Mouse (Mus musculus): Measurements from ENCODE around the gene Fam173b. TPM values are rescaled to one million over a fixed set of nuclear protein-coding genes. Genes with fewer than 3 reads are reported as not detected.
A peak's percentile ranks its signal among the peaks of the same experiment; 100 is the strongest.

Fam173b gene
- polyA plus RNA-seq, 1 experiment from 2014 or later: 9.3 TPM

GRCm38 (mm10) chr15:31588989-31589640 lies 12.5 kb upstream of the Fam173b start:
- H3K36me3 ChIP-seq: peaks cover 56% of the 10 kb centered on the region
- DNase-seq: no peak

GRCm38 (mm10) chr15:31590176-31590575 lies 11.5 kb upstream of the Fam173b start:
- peaks cover 26% of the 10 kb centered on the region for H3K4me1 ChIP-seq (replicated peaks)
- no peak overlapping the region for H3K4me2 ChIP-seq
- no peak overlapping the region for H3K4me3 ChIP-seq (replicated peaks)
- peaks cover 66% of the 10 kb centered on the region for H3K36me3 ChIP-seq
- no peak for DNase-seq
- no peak overlapping the region for H3K9ac ChIP-seq
- 81% methylated on average over 5 of the region's 5 CpGs for WGBS (ENCODE audit: insufficient replicate concordance)
- no peak overlapping the region for H3K27ac ChIP-seq
- no peaks in the 10 kb centered on the region for H3K9me3 ChIP-seq (replicated peaks)
- no peaks in the 10 kb centered on the region for H3K27me3 ChIP-seq
- ATAC-seq (ENCODE audit: low read depth): no peak

More at GRCm38 (mm10) chr15:31588989-31589640, 12.5 kb upstream of the Fam173b start:
- no peak overlapping the region for H3K9ac ChIP-seq
- H3K9me3 ChIP-seq (replicated peaks): no peaks in the 10 kb centered on the region
- H3K4me2 ChIP-seq: no peak overlapping the region
- no peaks in the 10 kb centered on the region for H3K27me3 ChIP-seq
- no peak overlapping the region for H3K27ac ChIP-seq
- no peak for ATAC-seq (ENCODE audit: low read depth)
- no peak overlapping the region for H3K4me3 ChIP-seq (replicated peaks)
- H3K4me1 ChIP-seq (replicated peaks): peaks cover 28% of the 10 kb centered on the region
- WGBS (ENCODE audit: insufficient replicate concordance): 66% methylated on average over 8 of the region's 8 CpGs

DNA sequence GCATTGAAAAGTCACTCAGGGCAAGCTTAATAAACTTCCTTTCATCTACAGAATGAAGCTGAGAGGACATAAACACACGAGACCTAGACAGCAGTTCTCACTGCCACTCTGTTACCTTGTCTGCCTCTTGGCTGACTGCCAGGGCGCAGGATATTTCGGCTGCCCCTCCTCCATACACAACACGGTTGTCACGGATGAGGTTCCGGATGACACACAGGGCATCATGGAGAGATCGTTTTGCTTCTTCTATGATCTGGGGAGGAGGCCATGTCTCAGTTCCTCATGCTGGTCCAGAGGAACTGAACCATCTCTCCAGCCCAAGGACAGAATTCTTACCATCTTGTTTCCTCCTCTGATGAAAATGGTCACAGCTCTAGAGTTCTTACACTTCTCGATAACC lies 9.1 kb upstream of the Fam173b start:
- H3K36me3 ChIP-seq: peaks cover 90% of the 10 kb centered on the region
- no peak overlapping the region for H3K4me3 ChIP-seq (replicated peaks)
- H3K4me1 ChIP-seq (replicated peaks): peaks cover 7% of the 10 kb centered on the region; the same call in 1 of the 2 replicates
- DNase-seq (no peak), ATAC-seq (ENCODE audit: low read depth) (no peak)
- H3K9me3 ChIP-seq (replicated peaks): no peaks in the 10 kb centered on the region
- no peak overlapping the region for H3K9ac ChIP-seq
- H3K4me2 ChIP-seq: no peak overlapping the region
- no peaks in the 10 kb centered on the region for H3K27me3 ChIP-seq
- H3K27ac ChIP-seq: no peak overlapping the region
- 86% methylated on average over 8 of the region's 8 CpGs for WGBS (ENCODE audit: insufficient replicate concordance)

DNA sequence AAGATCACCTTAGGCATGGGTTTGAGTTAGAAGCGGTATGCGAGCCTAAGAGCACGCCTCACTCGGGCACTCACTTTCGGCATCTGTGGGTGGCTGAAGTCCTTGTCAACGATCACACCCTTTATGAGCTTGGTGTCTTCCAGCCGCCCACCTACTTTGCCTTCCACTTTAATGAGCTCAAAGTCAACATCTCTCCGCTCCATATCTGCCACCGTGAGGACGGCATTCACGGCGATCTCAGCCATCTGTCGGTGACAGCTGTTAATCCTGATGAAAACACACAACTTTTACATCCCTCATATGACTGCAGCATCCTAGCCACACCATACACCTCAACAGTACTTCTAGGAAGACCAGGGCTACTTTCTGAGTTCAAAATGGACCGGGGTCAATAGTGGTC lies 7.4 kb upstream of the Fam173b start:
- DNase-seq (no peak), ATAC-seq (ENCODE audit: low read depth) (no peak)
- H3K36me3 ChIP-seq: peaks cover 92% of the 10 kb centered on the region
- no peaks in the 10 kb centered on the region for H3K27me3 ChIP-seq
- H3K4me1 ChIP-seq (replicated peaks): peaks cover 15% of the 10 kb centered on the region
- H3K4me3 ChIP-seq (replicated peaks): no peak overlapping the region
- H3K9ac ChIP-seq: no peak overlapping the region
- H3K9me3 ChIP-seq (replicated peaks): no peaks in the 10 kb centered on the region
- H3K4me2 ChIP-seq: no peak overlapping the region
- WGBS (ENCODE audit: insufficient replicate concordance): 89% methylated on average over 14 of the region's 14 CpGs
- no peak overlapping the region for H3K27ac ChIP-seq

DNA sequence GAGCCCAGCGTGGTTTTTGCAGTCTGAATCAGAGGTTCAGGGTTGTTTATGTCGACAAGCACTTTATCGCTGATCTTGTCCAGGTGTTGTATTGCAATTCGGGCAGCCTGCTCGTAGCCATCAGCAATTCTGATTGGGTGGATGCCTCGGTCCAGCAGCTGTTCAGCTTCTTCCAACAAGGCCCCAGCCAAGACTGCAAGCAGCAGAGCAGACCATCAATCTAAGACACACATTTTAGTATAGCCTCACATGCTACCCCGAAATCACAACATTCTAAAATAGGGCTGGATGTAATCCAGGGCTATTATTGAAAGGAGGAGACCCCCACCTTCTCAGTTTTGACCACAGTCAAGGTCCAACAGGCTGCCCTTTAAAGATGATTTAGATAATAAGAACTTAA lies 6.0 kb upstream of the Fam173b start:
- ATAC-seq (ENCODE audit: low read depth) (no peak), DNase-seq (no peak)
- H3K27me3 ChIP-seq: no peaks in the 10 kb centered on the region
- peaks cover 78% of the 10 kb centered on the region for H3K36me3 ChIP-seq
- H3K9ac ChIP-seq: no peak overlapping the region
- H3K4me1 ChIP-seq (replicated peaks): peaks cover 25% of the 10 kb centered on the region
- H3K9me3 ChIP-seq (replicated peaks): no peaks in the 10 kb centered on the region
- WGBS (ENCODE audit: insufficient replicate concordance): 85% methylated on average over 7 of the region's 7 CpGs
- H3K4me2 ChIP-seq: no peak overlapping the region
- no peak overlapping the region for H3K4me3 ChIP-seq (replicated peaks)
- no peak overlapping the region for H3K27ac ChIP-seq

DNA sequence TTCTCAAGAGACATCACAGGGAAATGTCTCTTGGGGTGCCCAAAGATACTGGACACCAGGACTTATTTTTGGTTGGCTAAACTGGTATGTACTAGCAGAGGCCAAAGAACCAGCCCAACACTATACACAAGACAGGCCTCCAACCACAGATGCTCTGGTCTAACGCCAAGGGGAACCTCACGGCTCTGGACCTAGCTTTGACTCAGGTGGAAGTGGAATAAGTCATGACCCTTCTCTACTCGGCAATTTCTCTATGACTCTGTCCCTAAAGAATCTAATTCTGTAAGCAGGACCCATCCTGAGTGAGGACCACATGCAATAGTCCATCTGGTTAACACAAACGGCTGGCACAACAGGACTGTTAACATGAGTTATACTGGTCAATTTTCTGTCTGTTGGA lies 1.8 kb upstream of the Fam173b start:
- ATAC-seq (ENCODE audit: low read depth) (no peak), DNase-seq (no peak)
- Histone ChIP-seq H3K27me3 (no peaks in the 10 kb centered on the region), H3K4me2 (peak overlapping the region; percentile 92), H3K36me3 (peaks cover 38% of the 10 kb centered on the region), H3K9ac (peak overlapping the region; percentile 93), H3K9me3 (replicated peaks) (no peaks in the 10 kb centered on the region), H3K4me1 (replicated peaks) (peaks cover 39% of the 10 kb centered on the region), H3K27ac (no peak overlapping the region), H3K4me3 (replicated peaks) (peak overlapping the region; percentile 90)
- WGBS (ENCODE audit: insufficient replicate concordance): 33% methylated on average over 4 of the region's 4 CpGs

- WGBS (ENCODE audit: insufficient replicate concordance): under 1% methylated on average over 33 of the region's 33 CpGs
- H3K4me2 ChIP-seq: peak overlapping the region; percentile 92
- H3K36me3 ChIP-seq: peaks cover 24% of the 10 kb centered on the region
- peak overlapping the region; percentile 90 for H3K4me3 ChIP-seq (replicated peaks)
- no peaks in the 10 kb centered on the region for H3K9me3 ChIP-seq (replicated peaks)
- peak overlapping the region; percentile 73 for H3K27ac ChIP-seq
- ATAC-seq (ENCODE audit: low read depth): peak; percentile 71
- peak overlapping the region; percentile 93 for H3K9ac ChIP-seq
- H3K4me1 ChIP-seq (replicated peaks): peaks cover 39% of the 10 kb centered on the region
- H3K27me3 ChIP-seq: no peaks in the 10 kb centered on the region
- DNase-seq: no peak
Observed at GRCm38 (mm10) chr15:31601279-31601645, 390 bp upstream of the Fam173b start.

- peaks cover 12% of the 10 kb centered on the region for H3K36me3 ChIP-seq
- H3K27ac ChIP-seq: peak overlapping the region; percentile 86
- DNase-seq (peak; percentile 15), ATAC-seq (ENCODE audit: low read depth) (peak; percentile 53)
- H3K4me3 ChIP-seq (replicated peaks): peak overlapping the region; percentile 90
- peak overlapping the region; percentile 79 for H3K4me2 ChIP-seq
- no peaks in the 10 kb centered on the region for H3K9me3 ChIP-seq (replicated peaks)
- H3K9ac ChIP-seq: peak overlapping the region; percentile 93
- 4% methylated on average over 15 of the region's 15 CpGs for WGBS (ENCODE audit: insufficient replicate concordance)
- peaks cover 48% of the 10 kb centered on the region for H3K4me1 ChIP-seq (replicated peaks)
- H3K27me3 ChIP-seq: no peaks in the 10 kb centered on the region
Observed at GRCm38 (mm10) chr15:31602426-31602825, 774 bp downstream of the Fam173b start.

GRCm38 (mm10) chr15:31603113-31603512 lies 1.5 kb downstream of the Fam173b start:
- Histone ChIP-seq H3K9me3 (replicated peaks) (no peaks in the 10 kb centered on the region), H3K4me2 (peak overlapping the region; percentile 79), H3K36me3 (peaks cover 6% of the 10 kb centered on the region), H3K4me3 (replicated peaks) (peak overlapping the region; percentile 90), H3K9ac (peak overlapping the region; percentile 93), H3K27me3 (no peaks in the 10 kb centered on the region), H3K4me1 (replicated peaks) (peaks cover 49% of the 10 kb centered on the region), H3K27ac (no peak overlapping the region)
- no peak for DNase-seq
- WGBS (ENCODE audit: insufficient replicate concordance): 87% methylated on average over 13 of the region's 13 CpGs
- ATAC-seq (ENCODE audit: low read depth): no peak

DNA sequence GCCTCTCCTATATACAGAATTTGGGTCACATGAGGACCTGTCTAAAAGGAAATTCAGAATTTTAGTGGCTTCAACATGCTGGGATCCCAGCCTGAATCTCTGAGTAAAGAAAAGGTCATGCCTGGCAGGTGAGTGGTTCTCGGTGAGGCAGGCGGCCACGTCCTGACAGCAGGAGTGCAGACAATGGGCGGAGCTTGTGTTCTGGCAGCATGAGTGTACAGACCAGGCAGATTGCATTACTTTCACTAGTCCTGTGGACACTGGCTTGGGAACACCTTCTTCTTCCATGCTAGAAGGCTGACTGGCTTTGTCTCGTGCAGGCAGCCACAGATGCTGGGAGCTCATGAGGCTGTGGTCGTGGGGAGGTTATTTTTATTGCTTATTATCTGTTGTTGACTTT lies 5.2 kb downstream of the Fam173b start:
- Histone ChIP-seq H3K4me2 (no peak overlapping the region), H3K27ac (no peak overlapping the region; the same call in 1 of the 2 replicates), H3K27me3 (no peaks in the 10 kb centered on the region), H3K4me1 (replicated peaks) (peaks cover 19% of the 10 kb centered on the region), H3K36me3 (peaks cover 13% of the 10 kb centered on the region), H3K9me3 (replicated peaks) (no peaks in the 10 kb centered on the region), H3K4me3 (replicated peaks) (no peak overlapping the region), H3K9ac (no peak overlapping the region)
- WGBS (ENCODE audit: insufficient replicate concordance): 62% methylated on average over 6 of the region's 6 CpGs
- no peak for ATAC-seq (ENCODE audit: low read depth)
- DNase-seq: no peak

DNA sequence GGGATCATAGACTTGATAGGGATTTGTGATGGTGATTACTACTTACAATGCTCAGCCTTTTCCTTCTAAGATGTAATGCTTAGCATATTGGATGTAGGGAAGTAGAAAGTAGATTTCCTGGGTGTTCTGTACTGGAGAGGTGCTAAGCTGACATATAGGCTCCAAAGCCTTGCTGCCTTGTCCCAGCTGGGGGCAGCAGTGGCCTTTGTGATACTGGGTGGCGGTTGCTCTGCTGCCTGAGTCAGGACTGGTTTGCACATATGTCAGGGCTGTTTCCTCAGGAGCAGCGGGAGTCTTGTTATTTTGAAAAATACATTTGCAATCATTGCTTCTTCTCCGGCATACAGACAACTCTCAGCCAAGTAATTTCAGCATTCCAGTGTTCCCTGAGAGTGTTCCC lies 9.4 kb downstream of the Fam173b start:
- peaks cover 18% of the 10 kb centered on the region for H3K36me3 ChIP-seq
- peaks cover 10% of the 10 kb centered on the region for H3K4me1 ChIP-seq (replicated peaks)
- H3K27ac ChIP-seq: no peak overlapping the region
- ATAC-seq (ENCODE audit: low read depth): no peak
- no peak overlapping the region for H3K4me3 ChIP-seq (replicated peaks)
- H3K9ac ChIP-seq: no peak overlapping the region
- H3K9me3 ChIP-seq (replicated peaks): no peaks in the 10 kb centered on the region
- no peak for DNase-seq
- no peak overlapping the region for H3K4me2 ChIP-seq
- 73% methylated on average over 3 of the region's 3 CpGs for WGBS (ENCODE audit: insufficient replicate concordance)
- no peaks in the 10 kb centered on the region for H3K27me3 ChIP-seq

- Histone ChIP-seq H3K4me2 (no peak overlapping the region), H3K36me3 (peaks cover 23% of the 10 kb centered on the region), H3K9me3 (replicated peaks) (no peaks in the 10 kb centered on the region), H3K4me1 (replicated peaks) (peaks cover 4% of the 10 kb centered on the region), H3K27me3 (no peaks in the 10 kb centered on the region), H3K27ac (no peak overlapping the region), H3K9ac (no peak overlapping the region), H3K4me3 (replicated peaks) (no peak overlapping the region)
- no peak for DNase-seq
- no peak for ATAC-seq (ENCODE audit: low read depth)
- 73% methylated on average over 4 of the region's 4 CpGs for WGBS (ENCODE audit: insufficient replicate concordance)
Observed at GRCm38 (mm10) chr15:31611976-31612375, 10.3 kb downstream of the Fam173b start.
